Mouse (Mus musculus) heart, adult 2 months (tissue): ENCODE results near the gene Sypl2. TPM values are rescaled to one million over a fixed set of nuclear protein-coding genes. Genes with fewer than 3 reads are reported as not detected.

Experiments
- DNase-seq, 2 experiments: peaks; one replicate each; pipeline ENCODE4 v3.0.0; 2021
- H3K27ac ChIP-seq: fragments of 200-600 bp; 2 replicates; pipeline ENCODE4 v1.8.1; 2022
- H3K27me3 ChIP-seq: fragments of 200-500 bp; 2 replicates; pipeline ENCODE4 v1.6.1; 2012; ENCODE audit warnings: mild to moderate bottlenecking, low read length, inconsistent platforms, mixed read lengths; ENCODE audit not compliant: control insufficient read depth, insufficient read depth
- H3K36me3 ChIP-seq: fragments of 200-500 bp; 2 replicates; pipeline ENCODE4 v1.6.1; 2012; ENCODE audit warnings: low read length, inconsistent platforms; ENCODE audit not compliant: control insufficient read depth, insufficient read depth
- H3K4me1 ChIP-seq: fragments of 200-500 bp; 2 replicates; pipeline ENCODE4 v1.6.1; 2011; ENCODE audit warnings: low read length; ENCODE audit not compliant: control insufficient read depth, insufficient read depth
- H3K4me3 ChIP-seq: fragments of 200-600 bp; 2 replicates; pipeline ENCODE4 v1.8.1; 2022
- H3K79me2 ChIP-seq: fragments of 200-500 bp; replicated peaks from 2 replicates; pipeline ENCODE4 v1.6.1; 2012; ENCODE audit warnings: mild to moderate bottlenecking, inconsistent platforms, low read length, moderate library complexity, mixed read lengths; ENCODE audit not compliant: control insufficient read depth, insufficient read depth
- H3K9ac ChIP-seq: fragments of 200-500 bp; 2 replicates; pipeline ENCODE4 v1.6.1; 2012; ENCODE audit warnings: low read depth, mild to moderate bottlenecking, control low read depth, inconsistent platforms, low read length, mixed read lengths
- CTCF ChIP-seq: fragments of 200-600 bp; IDR thresholded peaks from 2 replicates; pipeline ENCODE4 v1.8.1; 2022; ENCODE audit warnings: antibody characterized with exemption, mild to moderate bottlenecking, moderate library complexity
- EP300 ChIP-seq: fragments of 200-500 bp; IDR thresholded peaks from 2 replicates; pipeline ENCODE4 v1.6.1; 2011; ENCODE audit warnings: low read depth, low read length, control low read depth; ENCODE audit not compliant: insufficient read depth
- POLR2A ChIP-seq: fragments of 200-500 bp; IDR thresholded peaks from 2 replicates; pipeline ENCODE4 v1.6.1; 2011; ENCODE audit warnings: mild to moderate bottlenecking, low read depth, low read length, control low read depth; ENCODE audit not compliant: insufficient read depth
- WGBS: fragments of 180-500 bp; shearing (Covaris S2); methylation state at CpG from one replicate; pipeline ENCODE4 v1.1.7; 2018; 5-methylcytosine and 5-hydroxymethylcytosine counted together
- intact Hi-C: fragments of 180-260 bp; cut with DNase I; formaldehyde crosslinking; loops from one replicate; pipeline ENCODE4 v1.15.1; 2025
- polyA plus RNA-seq: library from polyadenylated mRNA; depleted of rRNA; stranded (reverse); fragments of >200 nt; gene quantifications from 2 replicates; pipeline ENCODE4 v1.2.3, GENCODE M21; 2012
- total RNA-seq, 2 experiments: library from RNA; stranded (reverse); gene quantifications; 2 replicates each; pipeline ENCODE4 v1.2.3; 2021

The Sypl2 gene
- total and polyA plus RNA-seq, 3 experiments = 0.64 to 1.2 (median 0.77) TPM

DNA sequence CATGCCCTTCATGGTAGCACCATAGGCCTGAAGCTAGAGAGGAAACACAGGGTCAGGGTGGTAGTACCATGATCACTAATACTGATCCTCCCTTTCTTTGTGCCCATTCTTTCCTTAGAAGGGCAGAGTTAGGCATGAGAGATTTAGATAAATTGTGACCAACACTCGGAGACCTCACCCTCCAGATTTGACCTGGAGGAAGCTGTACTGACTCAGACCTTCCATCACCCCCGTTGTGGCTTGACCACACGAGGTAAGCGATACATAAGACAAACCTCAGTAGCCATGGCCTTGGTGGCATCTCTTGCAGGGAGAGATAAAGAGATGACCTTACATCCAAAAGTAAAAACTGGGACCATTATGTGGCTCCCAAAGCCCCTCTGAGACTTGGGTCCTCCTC lies 31.2 kb downstream of the Sypl2 start:
- Histone ChIP-seq H3K36me3 (no peaks in the 10 kb centered on the region), H3K4me1 (peaks cover 5% of the 10 kb centered on the region), H3K27ac (no peak overlapping the region), H3K9ac (no peak overlapping the region), H3K79me2 (no peaks in the 10 kb centered on the region), H3K27me3 (no peaks in the 10 kb centered on the region), H3K4me3 (no peak overlapping the region)
- intact Hi-C loops = no loop called here
- WGBS = 81% methylated on average over 4 of the region's 4 CpGs
- no peak for DNase-seq
- TF ChIP-seq EP300 = no peak
- no peak for TF ChIP-seq CTCF
- no peak for TF ChIP-seq POLR2A

DNA sequence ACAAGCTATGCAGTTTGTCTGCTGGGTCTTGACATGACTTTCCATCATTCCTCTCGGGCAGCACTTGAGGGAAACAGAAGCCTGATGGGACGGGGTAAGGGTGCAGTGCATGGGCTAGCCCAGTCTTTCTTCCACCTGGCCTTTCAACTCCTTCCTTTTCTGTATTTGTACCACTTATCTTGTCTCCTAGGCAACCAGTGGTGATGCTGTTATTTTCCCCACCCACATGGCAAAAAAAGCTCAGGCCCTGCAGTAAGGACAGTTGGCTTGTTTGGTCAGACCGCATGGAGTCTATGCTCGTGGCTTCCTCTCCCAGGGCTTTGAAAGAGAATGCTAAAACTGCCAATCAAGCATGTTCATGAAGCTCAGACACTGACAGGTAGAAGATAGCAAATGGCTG lies 32.8 kb downstream of the Sypl2 start:
- 63% methylated on average over 4 of the region's 4 CpGs for WGBS
- no peaks in the 10 kb centered on the region for H3K79me2 ChIP-seq
- no peak overlapping the region for H3K4me3 ChIP-seq
- H3K36me3 ChIP-seq = no peaks in the 10 kb centered on the region
- H3K27ac ChIP-seq = no peak overlapping the region
- H3K27me3 ChIP-seq = no peaks in the 10 kb centered on the region
- H3K9ac ChIP-seq = no peak overlapping the region
- TF ChIP-seq POLR2A = no peak
- no peak for TF ChIP-seq EP300
- no peak for TF ChIP-seq CTCF
- intact Hi-C loops = no loop called here
- H3K4me1 ChIP-seq = peaks cover 7% of the 10 kb centered on the region
- no peak for DNase-seq

GRCm38 (mm10) chr3:108189897-108190296 lies 36.6 kb downstream of the Sypl2 start:
- 24% methylated on average over 5 of the region's 5 CpGs for WGBS
- Histone ChIP-seq H3K9ac (no peak overlapping the region), H3K27me3 (no peaks in the 10 kb centered on the region), H3K79me2 (no peaks in the 10 kb centered on the region), H3K4me3 (no peak overlapping the region), H3K27ac (no peak overlapping the region), H3K4me1 (peaks cover 6% of the 10 kb centered on the region; the same call in 1 of the 2 replicates), H3K36me3 (no peaks in the 10 kb centered on the region)
- intact Hi-C loops = no loop called here
- peak; percentile 2 to 12 for DNase-seq
- TF ChIP-seq EP300 (no peak), CTCF (no peak), POLR2A (no peak)

GRCm38 (mm10) chr3:108188716-108189490 lies 37.5 kb downstream of the Sypl2 start:
- peak in 1 of 2 experiments; percentile 15 for DNase-seq
- no peak overlapping the region for H3K9ac ChIP-seq
- WGBS = 78% methylated on average over 9 of the region's 9 CpGs
- no peak overlapping the region for H3K27ac ChIP-seq
- no peaks in the 10 kb centered on the region for H3K27me3 ChIP-seq
- no peak for TF ChIP-seq POLR2A
- no peak for TF ChIP-seq EP300
- no peak for TF ChIP-seq CTCF
- H3K4me1 ChIP-seq = peaks cover 6% of the 10 kb centered on the region; the same call in 1 of the 2 replicates
- H3K79me2 ChIP-seq = no peaks in the 10 kb centered on the region
- no peak overlapping the region for H3K4me3 ChIP-seq
- no peaks in the 10 kb centered on the region for H3K36me3 ChIP-seq
- intact Hi-C loops = no loop called here

DNA sequence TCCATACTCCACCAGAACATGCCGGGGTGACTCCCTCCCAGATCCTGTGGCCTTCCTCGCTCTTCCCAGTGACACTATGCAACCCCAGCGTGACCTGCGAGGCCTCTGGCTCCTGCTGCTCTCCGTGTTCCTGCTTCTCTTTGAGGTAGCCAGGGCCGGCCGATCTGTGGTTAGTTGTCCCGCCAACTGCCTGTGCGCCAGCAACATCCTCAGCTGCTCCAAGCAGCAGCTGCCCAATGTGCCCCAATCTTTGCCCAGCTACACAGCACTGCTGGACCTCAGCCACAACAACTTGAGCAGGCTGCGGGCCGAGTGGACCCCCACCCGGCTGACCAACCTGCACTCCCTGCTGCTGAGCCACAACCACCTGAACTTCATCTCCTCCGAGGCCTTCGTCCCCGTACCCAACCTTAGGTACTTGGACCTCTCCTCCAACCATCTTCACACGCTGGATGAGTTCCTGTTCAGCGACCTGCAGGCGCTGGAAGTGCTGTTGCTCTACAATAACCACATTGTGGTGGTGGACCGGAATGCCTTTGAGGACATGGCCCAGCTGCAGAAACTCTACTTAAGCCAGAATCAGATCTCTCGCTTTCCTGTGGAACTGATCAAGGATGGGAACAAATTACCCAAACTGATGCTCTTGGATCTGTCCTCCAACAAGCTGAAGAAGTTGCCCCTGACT lies 39.2 kb downstream of the Sypl2 start:
- peak in 1 of 2 experiments; percentile 20 for DNase-seq
- intact Hi-C loops = no loop called here
- TF ChIP-seq EP300 (no peak), CTCF (no peak), POLR2A (no peak)
- 79% methylated on average over 20 of the region's 20 CpGs for WGBS
- Histone ChIP-seq H3K27ac (no peak overlapping the region), H3K27me3 (no peaks in the 10 kb centered on the region), H3K4me3 (no peak overlapping the region; the same call in 1 of the 2 replicates), H3K9ac (no peak overlapping the region), H3K36me3 (no peaks in the 10 kb centered on the region), H3K79me2 (no peaks in the 10 kb centered on the region), H3K4me1 (peaks cover 6% of the 10 kb centered on the region; the same call in 1 of the 2 replicates)
